8 mouse cellular contexts compared by ENCODE assay signal in genomic region chr3:53040593-53041410, GRCm38 (mm10). TPM values are rescaled to one million over a fixed set of nuclear protein-coding genes. Genes with fewer than 3 reads are reported as not detected.
DNase-seq lines count a peak whose midpoint lies in the region; ATAC-seq and TF ChIP-seq lines count a peak whose summit lies in the region.

No protein-coding gene starts in this region.

- peak overlapping the region; percentile 79 for H3K4me2 ChIP-seq in lung, embryonic 14.5 days
- peak overlapping the region; percentile 83 for H3K4me2 ChIP-seq in intestine, postnatal 0 days (replicated peaks; ENCODE audit: low read depth)
- H3K4me2 ChIP-seq in neural tube, embryonic 14.5 days (ENCODE audit: low read depth, low read length), result peak overlapping the region; percentile 56

- 0 out of 2 replicates have a peak, but pooled peaks cover 8% of the 10 kb centered on the region for H3K27me3 ChIP-seq in lung, embryonic 14.5 days (ENCODE audit: insufficient read depth, low read length)
- H3K27me3 ChIP-seq in forebrain, embryonic 10.5 days (ENCODE audit: poor library complexity, severe bottlenecking), result peaks cover 43% of the 10 kb centered on the region
- peaks cover 31% of the 10 kb centered on the region for H3K27me3 ChIP-seq in intestine, postnatal 0 days (replicated peaks; ENCODE audit: control insufficient read depth, insufficient read depth, low read length)
- H3K27me3 ChIP-seq in neural tube, embryonic 14.5 days (ENCODE audit: control insufficient read depth, insufficient read depth, low read length), result no peaks in the 10 kb centered on the region

- 6% methylated on average over 17 of the region's 17 CpGs for WGBS in lung, embryonic 14.5 days
- WGBS in forebrain, embryonic 10.5 days, result 7% methylated on average over 17 of the region's 17 CpGs
- WGBS in intestine, postnatal 0 days, result 8% methylated on average over 17 of the region's 17 CpGs
- WGBS in neural tube, embryonic 14.5 days, result 9% methylated on average over 14 of the region's 17 CpGs

- TF ChIP-seq CTCF in lung, embryonic 14.5 days (IDR thresholded peaks at IDR 0.05; ENCODE audit: low read depth), result no peak; the same call in 1 of the 2 replicates
- TF ChIP-seq CTCF in intestine, postnatal 0 days (IDR thresholded peaks at IDR 0.05; ENCODE audit: low read depth), result no peak

- H3K4me3 ChIP-seq in lung, embryonic 14.5 days (ENCODE audit: low read depth, low read length), result peak overlapping the region; percentile 51
- H3K4me3 ChIP-seq in forebrain, embryonic 10.5 days, result peak overlapping the region; percentile 71
- H3K4me3 ChIP-seq in intestine, postnatal 0 days (ENCODE audit: low read depth, low read length), result peak overlapping the region; percentile 58
- H3K4me3 ChIP-seq in neural tube, embryonic 14.5 days (ENCODE audit: low read depth, low read length), result peak overlapping the region; percentile 55

- peak overlapping the region; percentile 58 for H3K9ac ChIP-seq in lung, embryonic 14.5 days
- H3K9ac ChIP-seq in intestine, postnatal 0 days (ENCODE audit: low read depth, low read length), result peak overlapping the region; percentile 49
- H3K9ac ChIP-seq in neural tube, embryonic 14.5 days (replicated peaks; ENCODE audit: low read depth, low read length), result peak overlapping the region; percentile 44

- no peak; the same call in 1 of the 2 replicates for ATAC-seq in lung, embryonic 14.5 days (ENCODE audit: insufficient read depth)
- no peak for ATAC-seq in intestine, postnatal 0 days
- ATAC-seq in neural tube, embryonic 14.5 days (ENCODE audit: low read depth), result no peak

- peak overlapping the region; percentile 26; the same call in 1 of the 2 replicates for H3K27ac ChIP-seq in lung, embryonic 14.5 days (ENCODE audit: low read depth)
- H3K27ac ChIP-seq in forebrain, embryonic 10.5 days, result peak overlapping the region; percentile 84
- no peak overlapping the region for H3K27ac ChIP-seq in intestine, postnatal 0 days (ENCODE audit: low read depth, low read length)
- no peak overlapping the region for H3K27ac ChIP-seq in neural tube, embryonic 14.5 days (ENCODE audit: low read depth, low read length)

- H3K4me1 ChIP-seq in lung, embryonic 14.5 days (ENCODE audit: insufficient read depth), result peaks cover 20% of the 10 kb centered on the region
- peaks cover 30% of the 10 kb centered on the region for H3K4me1 ChIP-seq in forebrain, embryonic 10.5 days
- no peaks in the 10 kb centered on the region for H3K4me1 ChIP-seq in intestine, postnatal 0 days (replicated peaks; ENCODE audit: control insufficient read depth, insufficient read depth, low read length)
- H3K4me1 ChIP-seq in neural tube, embryonic 14.5 days (ENCODE audit: control insufficient read depth, insufficient read depth, low read length), result 0 out of 2 replicates have a peak, but pooled peaks cover 3% of the 10 kb centered on the region

- H3K9me3 ChIP-seq in lung, embryonic 14.5 days (ENCODE audit: low read depth, low read length), result no peaks in the 10 kb centered on the region
- no peaks in the 10 kb centered on the region for H3K9me3 ChIP-seq in forebrain, embryonic 10.5 days
- no peaks in the 10 kb centered on the region for H3K9me3 ChIP-seq in intestine, postnatal 0 days (ENCODE audit: control insufficient read depth)
- no peaks in the 10 kb centered on the region for H3K9me3 ChIP-seq in neural tube, embryonic 14.5 days (ENCODE audit: control insufficient read depth, low read length)

- no peak for DNase-seq in lung, embryonic 14.5 days
- no peak for DNase-seq in lung, adult 18-20 months
- DNase-seq in forebrain, embryonic 10.5 days (ENCODE audit: extremely low spot score, low spot score), result no peak
- no peak for DNase-seq in adrenal gland, postnatal 14 days
- no peak for DNase-seq in cerebellum, adult 11-12 months
- no peak for DNase-seq in ovary, postnatal 36 days (ENCODE audit: low spot score)

- H3K36me3 ChIP-seq in lung, embryonic 14.5 days (ENCODE audit: insufficient read depth), result no peaks in the 10 kb centered on the region
- H3K36me3 ChIP-seq in forebrain, embryonic 10.5 days (replicated peaks), result 0 out of 2 replicates have a peak, but pooled peaks cover 3% of the 10 kb centered on the region
- H3K36me3 ChIP-seq in intestine, postnatal 0 days (ENCODE audit: control insufficient read depth, insufficient read depth), result no peaks in the 10 kb centered on the region
- H3K36me3 ChIP-seq in neural tube, embryonic 14.5 days (ENCODE audit: control insufficient read depth, insufficient read depth, low read length), result no peaks in the 10 kb centered on the region

RNA-seq across cellular contexts. Expression of gene Lhfp, which starts 0.5 kb away (rescaled TPM):
- 61.9 and 63.8 TPM in 2 replicates for polyA plus RNA-seq in lung, embryonic 14.5 days (2014; fragmentation: Nextera tagmentation; extraction: Ambion mirVana)
- polyA plus RNA-seq in forebrain, embryonic 10.5 days (2016; fragmentation: Nextera tagmentation; extraction: Ambion mirVana), result 21.7 and 22.9 TPM in 2 replicates
- 30.2 and 31.3 TPM in 2 replicates for polyA plus RNA-seq in intestine, postnatal 0 days (2015; fragmentation: Nextera tagmentation; extraction: Ambion mirVana)
- polyA plus RNA-seq in neural tube, embryonic 14.5 days (2014; fragmentation: Nextera tagmentation; extraction: Ambion mirVana), result 34.9 and 51.0 TPM in 2 replicates
- 24.5 and 26.0 TPM in 2 replicates for total RNA-seq in adrenal gland, postnatal 14 days (2021)

RNA-seq across cellular contexts. Expression of gene Cog6, which starts 23.8 kb away (rescaled TPM):
- polyA plus RNA-seq in lung, embryonic 14.5 days (2014; fragmentation: Nextera tagmentation; extraction: Ambion mirVana), result 43.4 and 47.3 TPM in 2 replicates
- 37.8 and 39.4 TPM in 2 replicates for polyA plus RNA-seq in forebrain, embryonic 10.5 days (2016; fragmentation: Nextera tagmentation; extraction: Ambion mirVana)
- polyA plus RNA-seq in intestine, postnatal 0 days (2015; fragmentation: Nextera tagmentation; extraction: Ambion mirVana), result 21.9 and 23.6 TPM in 2 replicates
- 57.7 and 62.4 TPM in 2 replicates for polyA plus RNA-seq in neural tube, embryonic 14.5 days (2014; fragmentation: Nextera tagmentation; extraction: Ambion mirVana)
- total RNA-seq in adrenal gland, postnatal 14 days (2021), result 31.7 and 31.9 TPM in 2 replicates

Comparison
In these comparisons a context has a peak if more than half of its experiments do, and no peak if none do; other contexts are left out.
1. H3K27ac ChIP-seq: peak in lung, embryonic 14.5 days (single experiment) and forebrain, embryonic 10.5 days (single experiment); none in intestine, postnatal 0 days (single experiment) and neural tube, embryonic 14.5 days (single experiment).
2. Peak in every context shown above with its lines, with median percentiles within 50 percentile points of each other: H3K4me2 ChIP-seq, H3K4me3 ChIP-seq and H3K9ac ChIP-seq.